Comparison of ENCODE assay signal across 8 mouse cellular contexts in genomic region chr14:87417691-87418070, GRCm38 (mm10). TPM values are rescaled to one million over a fixed set of nuclear protein-coding genes. Genes with fewer than 3 reads are reported as not detected.
DNase-seq lines count a peak whose midpoint lies in the region; ATAC-seq lines count a peak whose summit lies in the region.

No protein-coding gene starts in this region.

- H3K9me3 ChIP-seq in kidney, embryonic 15.5 days (replicated peaks), result no peaks in the 10 kb centered on the region
- no peaks in the 10 kb centered on the region for H3K9me3 ChIP-seq in hindbrain, embryonic 13.5 days
- no peaks in the 10 kb centered on the region for H3K9me3 ChIP-seq in midbrain, embryonic 14.5 days (ENCODE audit: control insufficient read depth, low read length)

- peak overlapping the region; percentile 72 for H3K4me2 ChIP-seq in kidney, embryonic 15.5 days
- H3K4me2 ChIP-seq in hindbrain, embryonic 13.5 days, result peak overlapping the region; percentile 74
- H3K4me2 ChIP-seq in midbrain, embryonic 14.5 days (ENCODE audit: low read length), result peak overlapping the region; percentile 81

- peaks cover 13% of the 10 kb centered on the region; the same call in 1 of the 2 replicates for H3K4me1 ChIP-seq in kidney, embryonic 15.5 days
- H3K4me1 ChIP-seq in hindbrain, embryonic 13.5 days (replicated peaks), result peaks cover 27% of the 10 kb centered on the region
- H3K4me1 ChIP-seq in midbrain, embryonic 14.5 days (ENCODE audit: control insufficient read depth, insufficient read depth, low read length), result peaks cover 16% of the 10 kb centered on the region

- peak overlapping the region; percentile 85 for H3K4me3 ChIP-seq in kidney, embryonic 15.5 days (replicated peaks)
- peak overlapping the region; percentile 80 for H3K4me3 ChIP-seq in hindbrain, embryonic 13.5 days
- peak overlapping the region; percentile 85 for H3K4me3 ChIP-seq in midbrain, embryonic 14.5 days (replicated peaks; ENCODE audit: low read depth, low read length)

- no peaks in the 10 kb centered on the region for H3K36me3 ChIP-seq in kidney, embryonic 15.5 days
- H3K36me3 ChIP-seq in hindbrain, embryonic 13.5 days, result no peaks in the 10 kb centered on the region
- H3K36me3 ChIP-seq in midbrain, embryonic 14.5 days (ENCODE audit: control insufficient read depth, insufficient read depth, low read length), result no peaks in the 10 kb centered on the region

- H3K9ac ChIP-seq in kidney, embryonic 15.5 days, result peak overlapping the region; percentile 91
- H3K9ac ChIP-seq in hindbrain, embryonic 13.5 days, result peak overlapping the region; percentile 91
- H3K9ac ChIP-seq in midbrain, embryonic 14.5 days (replicated peaks; ENCODE audit: low read length), result peak overlapping the region; percentile 91

- peak overlapping the region; percentile 100 for H3K27ac ChIP-seq in kidney, embryonic 15.5 days
- peak overlapping the region; percentile 99 for H3K27ac ChIP-seq in hindbrain, embryonic 13.5 days
- H3K27ac ChIP-seq in midbrain, embryonic 14.5 days (replicated peaks; ENCODE audit: low read depth, low read length), result peak overlapping the region; percentile 98; the same call in 1 of the 2 replicates

- WGBS in kidney, embryonic 15.5 days, result under 1% methylated on average over 3 of the region's 3 CpGs
- WGBS in hindbrain, embryonic 13.5 days, result 0% methylated on average over 3 of the region's 3 CpGs
- under 1% methylated on average over 3 of the region's 3 CpGs for WGBS in midbrain, embryonic 14.5 days

- no peak for DNase-seq in kidney, postnatal 4 days
- DNase-seq in R1 (ENCODE audit: low read depth, low spot score), result peak; percentile 89
- peak; percentile 41 for DNase-seq in midbrain, embryonic 14.5 days
- DNase-seq in right cerebral cortex, postnatal 36 days (ENCODE audit: low spot score in 2 of 2), result no peak
- no peak for DNase-seq in gastrocnemius, postnatal 14 days

- no peaks in the 10 kb centered on the region for H3K27me3 ChIP-seq in kidney, embryonic 15.5 days
- H3K27me3 ChIP-seq in hindbrain, embryonic 13.5 days, result no peaks in the 10 kb centered on the region
- H3K27me3 ChIP-seq in midbrain, embryonic 14.5 days (ENCODE audit: control insufficient read depth, insufficient read depth, low read length), result no peaks in the 10 kb centered on the region

- intact Hi-C loops in gastrocnemius, postnatal 14 days (cut with DNase I; ENCODE audit: low total_unique reads), result no loop called here

- ATAC-seq in kidney, embryonic 15.5 days (replicated peaks; ENCODE audit: low FRiP score), result no peak
- ATAC-seq in hindbrain, embryonic 13.5 days (ENCODE audit: low FRiP score), result no peak
- ATAC-seq in midbrain, embryonic 14.5 days (ENCODE audit: low FRiP score, low TSS enrichment), result no peak
- no peak for ATAC-seq in cerebellum, adult (ENCODE audit: insufficient number of reproducible peaks, low FRiP score, low TSS enrichment)

RNA-seq across cellular contexts. Expression of gene Tdrd3, which starts 1.2 kb away (rescaled TPM):
- 26.9 and 27.9 TPM in 2 replicates for polyA plus RNA-seq in kidney, embryonic 15.5 days (2015; fragmentation: Nextera tagmentation; extraction: Ambion mirVana)
- polyA plus RNA-seq in hindbrain, embryonic 13.5 days (2015; fragmentation: Nextera tagmentation; extraction: Ambion mirVana), result 42.1 and 45.4 TPM in 2 replicates
- 38.4 and 53.8 TPM in 2 replicates for polyA plus RNA-seq in midbrain, embryonic 14.5 days (2014; fragmentation: Nextera tagmentation; extraction: Ambion mirVana)
- total RNA-seq in gastrocnemius, postnatal 14 days (2021), result 10 to 100 TPM; 18.5 to 23.3 TPM

Comparison
In these comparisons a context has a peak if more than half of its experiments do, and no peak if none do; other contexts are left out.
1. DNase-seq: peak in R1 (single experiment) and midbrain, embryonic 14.5 days (single experiment); none in kidney, postnatal 4 days (0 of 2), right cerebral cortex, postnatal 36 days (0 of 2) and gastrocnemius, postnatal 14 days (single experiment).
2. Peak in every context shown above with its lines, with median percentiles within 50 percentile points of each other: H3K27ac ChIP-seq, H3K4me2 ChIP-seq, H3K4me3 ChIP-seq and H3K9ac ChIP-seq.